Mouse (Mus musculus) layer of hippocampus, adult 18-20 months (tissue): ENCODE measurements around the gene Galnt6. TPM values are rescaled to one million over a fixed set of nuclear protein-coding genes. Genes with fewer than 3 reads are reported as not detected.

ENCODE experiments used
- DNase-seq, 2 experiments: peaks; one replicate each; pipeline ENCODE4 v3.0.0; 2022; ENCODE audit warnings: low spot score in 2 of 2
- microRNA-seq, 2 experiments: library from miRNA; unstranded; fragments of <30 nt; microRNA quantifications; one replicate each; pipeline ENCODE4 v1.2.0; 2021
- total RNA-seq, 2 experiments: library from RNA; stranded (reverse); gene quantifications; 2 replicates each; pipeline ENCODE4 v1.2.3; 2021

Galnt6 gene
- total RNA-seq, 2 experiments from 2014 or later, result 8.9 to 11.4 TPM

DNA sequence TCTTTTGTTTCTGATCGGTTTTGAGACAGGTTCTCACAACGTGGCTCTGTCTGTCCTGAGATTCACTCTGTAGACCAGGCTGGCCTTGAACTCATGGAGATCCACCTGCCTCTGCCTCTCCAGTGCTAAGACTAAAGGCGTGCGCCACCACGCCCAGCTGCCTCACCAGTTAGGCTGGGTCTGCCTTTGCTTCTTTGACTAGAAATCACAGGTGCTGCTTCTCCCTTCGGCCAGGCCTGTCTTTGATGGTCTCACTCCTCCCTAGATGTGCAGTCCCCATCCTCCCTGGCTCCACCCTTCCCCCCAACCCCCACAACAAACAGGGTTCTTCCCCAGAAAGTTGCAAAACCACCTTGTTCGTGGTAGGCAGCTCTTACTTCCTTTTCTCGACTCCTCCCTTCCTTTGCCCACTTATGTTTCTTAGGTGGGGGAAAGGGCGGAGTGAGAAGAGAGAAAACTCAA, 64.3 kb downstream of the Galnt6 start:
- no peak for DNase-seq

DNA sequence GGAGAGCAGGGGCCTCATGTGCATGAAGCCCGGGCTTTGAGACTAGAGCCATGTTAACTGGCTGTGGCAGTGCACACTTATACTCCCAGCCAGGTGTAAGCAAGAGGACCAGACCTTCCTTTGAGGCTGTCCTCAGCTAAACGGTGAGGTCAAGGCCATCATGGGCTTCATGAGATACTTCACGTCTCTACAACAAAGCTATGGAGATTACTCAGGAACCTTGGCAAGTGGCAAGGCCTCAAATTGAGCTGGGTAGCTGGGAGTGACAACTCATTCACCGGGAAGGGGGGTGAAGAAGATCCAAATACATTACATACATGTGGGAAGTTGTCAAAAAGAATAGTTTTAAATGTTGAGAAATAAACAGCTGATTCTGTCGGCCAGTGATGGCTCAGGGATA, 68.4 kb downstream of the Galnt6 start:
- no peak for DNase-seq

DNA sequence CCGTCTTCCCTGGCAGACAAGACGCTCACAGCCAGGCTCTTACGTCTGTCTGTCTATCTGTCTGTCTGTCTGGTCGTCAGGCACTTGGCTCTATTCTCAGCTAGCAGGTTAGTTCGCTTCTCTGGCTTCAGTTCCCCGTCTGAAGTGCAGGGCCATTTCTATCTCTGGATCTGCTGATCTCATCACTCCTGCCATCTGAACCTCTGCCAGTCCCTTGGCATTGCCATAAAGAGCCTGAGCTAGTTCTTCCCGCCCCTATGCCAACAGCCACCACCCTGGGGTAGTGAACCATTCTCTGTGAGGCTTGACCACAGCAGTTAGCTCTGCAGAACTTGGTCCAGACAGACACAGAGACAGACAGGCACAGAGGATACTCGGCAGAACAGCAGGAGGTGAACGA, 68.9 kb downstream of the Galnt6 start:
- no peak for DNase-seq

DNA sequence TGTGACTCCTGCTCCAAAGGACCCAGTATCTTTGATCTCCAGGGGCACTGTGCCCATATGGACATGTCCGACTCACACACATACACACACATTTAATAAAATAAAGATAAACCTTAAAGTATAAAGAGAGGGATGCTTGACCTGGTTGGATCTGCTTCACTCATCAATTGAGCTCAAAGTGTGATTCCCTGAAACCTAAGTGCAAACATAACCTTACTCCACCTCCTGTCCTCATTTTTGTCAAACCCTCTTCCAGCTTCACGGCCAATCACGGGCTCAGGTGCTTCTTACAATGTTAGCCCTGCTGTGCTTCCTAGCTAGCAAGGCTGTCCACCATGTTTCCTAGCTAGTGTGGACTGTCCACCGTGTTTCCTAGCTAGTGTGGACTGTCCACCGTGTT, 74.0 kb downstream of the Galnt6 start:
- DNase-seq, result no peak

DNA sequence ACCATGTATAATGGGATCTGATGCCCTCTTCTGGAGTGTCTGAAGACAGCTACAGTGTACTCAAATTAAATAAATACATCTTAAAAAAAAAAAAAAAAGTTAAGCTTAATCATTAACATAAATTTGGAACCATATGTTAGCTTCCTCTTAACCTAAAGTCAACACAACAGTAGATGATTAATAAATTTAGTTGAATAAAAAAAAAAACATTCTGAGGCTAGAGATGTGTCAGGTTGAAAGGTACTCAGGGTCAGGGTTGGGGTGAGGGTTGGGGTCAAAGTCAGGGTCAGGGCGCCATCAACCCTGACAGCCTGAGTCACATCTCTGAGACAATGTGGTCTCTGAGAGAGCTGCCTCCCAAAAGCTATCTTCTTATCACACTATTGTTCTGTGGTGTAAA, 74.9 kb downstream of the Galnt6 start:
- no peak for DNase-seq

DNA sequence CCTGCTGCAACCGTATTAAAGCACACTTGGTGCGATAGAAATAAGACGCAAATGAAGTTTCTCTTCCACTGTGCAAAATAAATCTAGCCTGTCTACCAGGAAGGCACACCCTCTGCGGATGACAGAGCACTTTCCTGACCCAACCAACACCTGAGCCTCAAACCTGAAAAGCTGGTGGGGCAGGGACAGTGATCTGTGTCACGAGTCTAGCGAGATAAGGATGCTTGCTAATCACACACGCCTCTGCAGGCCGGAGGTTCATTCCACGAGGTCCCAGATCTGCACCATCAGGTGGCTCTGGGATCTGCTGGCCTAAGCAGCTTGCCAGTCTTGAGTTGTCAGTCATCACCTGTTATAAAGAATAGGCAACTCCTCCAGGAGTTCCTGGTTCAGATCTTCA, 77.6 kb downstream of the Galnt6 start:
- no peak for DNase-seq

DNA sequence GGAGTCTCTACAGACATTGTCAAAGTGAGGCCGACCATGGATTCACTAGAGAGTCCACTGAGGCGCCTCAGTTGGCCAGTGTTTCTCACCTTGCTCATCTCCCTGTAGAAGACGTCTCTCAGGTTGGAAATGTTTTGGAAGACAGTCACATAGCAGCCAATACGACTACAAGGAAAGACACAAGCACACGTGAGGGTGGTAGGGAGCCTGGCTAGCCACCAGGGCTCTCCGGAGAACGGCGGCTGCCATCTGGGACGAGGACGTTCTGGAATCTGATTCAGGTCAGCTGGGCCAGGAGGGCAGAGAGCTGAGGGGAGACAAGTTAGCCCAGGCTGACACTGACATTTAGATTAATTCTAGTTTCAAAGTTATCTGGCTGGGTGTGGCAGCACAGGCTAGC, 79.1 kb downstream of the Galnt6 start:
- DNase-seq, result no peak

DNA sequence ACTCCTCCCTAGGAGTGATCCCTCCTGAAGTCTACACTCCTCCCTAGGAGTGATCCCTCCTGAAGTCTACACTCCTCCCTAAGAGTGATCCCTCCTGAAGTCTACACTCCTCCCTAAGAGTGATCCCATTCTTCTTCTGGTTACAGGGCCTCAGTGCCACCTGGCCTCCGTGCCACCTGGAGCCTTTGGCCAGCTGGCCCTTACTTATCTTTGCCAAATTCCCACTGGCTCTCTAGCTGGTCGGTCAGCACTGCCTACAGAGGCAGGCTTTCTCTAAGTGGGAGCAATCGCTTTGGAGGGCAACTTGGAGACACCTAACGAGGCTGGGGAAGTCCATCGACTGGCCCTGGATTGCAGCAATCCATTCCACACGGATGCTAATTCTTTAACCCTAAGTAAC, 83.0 kb downstream of the Galnt6 start:
- no peak for DNase-seq

DNA sequence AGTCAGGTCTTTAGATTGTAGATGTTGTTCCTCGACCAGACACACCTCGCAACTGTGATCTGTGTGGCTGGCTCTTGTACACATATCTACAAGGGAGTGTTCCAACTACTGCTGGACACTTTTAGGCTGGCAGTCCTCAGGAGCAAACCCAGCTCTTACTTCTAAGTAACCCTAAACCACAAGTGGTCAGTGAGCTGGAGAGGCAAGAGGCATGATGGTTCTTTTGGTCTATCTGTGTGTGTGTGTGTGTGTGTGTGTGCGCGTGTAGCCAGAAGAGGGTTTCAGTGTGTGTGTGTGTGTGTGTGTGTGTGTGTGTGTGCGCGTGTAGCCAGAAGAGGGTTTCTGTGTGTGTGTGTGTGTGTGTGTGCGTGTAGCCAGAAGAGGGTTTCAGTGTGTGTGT, 86.7 kb downstream of the Galnt6 start:
- no peak for DNase-seq

Small RNA genes within 50 kb of the gene (microRNA-seq; reads per million reads assigned to microRNA genes)
- 0 reads per million in 2 experiments for gene Mir6961

Other genes starting within 250 kb of the Galnt6 start
- gene Csrnp2, start 233.9 kb downstream of the Galnt6 start, total RNA-seq, result 10 to 100 TPM; 26.0 to 26.2 TPM
- 10 to 100 TPM; 29.9 to 32.9 TPM for gene Tfcp2, start 177.4 kb downstream of the Galnt6 start, total RNA-seq
- gene Pou6f1, start 129.4 kb downstream of the Galnt6 start, total RNA-seq, result 100 to 1,000 TPM in 1 of 2 experiments, 10 to 100 TPM in 1; 98.2 to 104 TPM
- gene Dazap2, start 114.0 kb downstream of the Galnt6 start, total RNA-seq, result 100 to 1,000 TPM; 116 to 119 TPM
- gene Smagp, start 92.4 kb downstream of the Galnt6 start, total RNA-seq, result 1 to 10 TPM; 1.4 to 1.9 TPM
- 1 to 10 TPM; 5.4 to 5.7 TPM for gene Bin2, start 59.8 kb downstream of the Galnt6 start, total RNA-seq
- 1 to 10 TPM; 1.7 to 2.1 TPM for gene Cela1, start 41.5 kb downstream of the Galnt6 start, total RNA-seq
- 10 to 100 TPM; 74.4 to 77.9 TPM for gene Slc4a8, start 32.4 kb upstream of the Galnt6 start, total RNA-seq
- gene Scn8a, start 140.5 kb upstream of the Galnt6 start, total RNA-seq, result 100 to 1,000 TPM; 212 to 229 TPM